Mouse (Mus musculus) heart, adult 8-10 months (tissue): ENCODE data around the gene Galnt9. TPM values are rescaled to one million over a fixed set of nuclear protein-coding genes. Genes with fewer than 3 reads are reported as not detected.

ENCODE experiments used
- DNase-seq: peaks from one replicate; pipeline ENCODE4 v3.0.0; 2022; ENCODE audit warnings: low spot score
- total RNA-seq, 4 experiments: library from RNA; stranded (reverse); gene quantifications; 2 replicates each; pipeline ENCODE4 v1.2.4; 2022

Galnt9 gene
- total RNA-seq, 4 experiments from 2014 or later: not detected

DNA sequence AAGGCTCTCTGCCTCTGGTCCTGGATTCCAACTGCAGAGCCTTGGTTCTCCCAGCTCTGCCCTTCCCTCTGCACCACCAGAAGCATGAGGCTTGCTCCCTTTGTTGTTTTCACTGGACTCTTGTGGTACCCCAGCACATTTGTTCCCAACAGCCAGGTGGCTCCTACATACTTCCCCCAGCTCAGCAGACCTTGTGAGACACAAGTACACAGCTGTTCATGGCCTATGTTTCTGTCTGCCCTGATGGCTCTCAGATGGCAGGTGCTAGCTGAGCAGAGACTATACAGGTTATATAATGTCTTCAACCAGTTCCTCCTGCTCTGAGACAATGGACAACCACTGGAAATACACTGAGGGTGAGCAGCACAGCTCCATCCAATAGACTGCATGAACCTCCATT lies 43.3 kb downstream of the Galnt9 start:
- DNase-seq: no peak

DNA sequence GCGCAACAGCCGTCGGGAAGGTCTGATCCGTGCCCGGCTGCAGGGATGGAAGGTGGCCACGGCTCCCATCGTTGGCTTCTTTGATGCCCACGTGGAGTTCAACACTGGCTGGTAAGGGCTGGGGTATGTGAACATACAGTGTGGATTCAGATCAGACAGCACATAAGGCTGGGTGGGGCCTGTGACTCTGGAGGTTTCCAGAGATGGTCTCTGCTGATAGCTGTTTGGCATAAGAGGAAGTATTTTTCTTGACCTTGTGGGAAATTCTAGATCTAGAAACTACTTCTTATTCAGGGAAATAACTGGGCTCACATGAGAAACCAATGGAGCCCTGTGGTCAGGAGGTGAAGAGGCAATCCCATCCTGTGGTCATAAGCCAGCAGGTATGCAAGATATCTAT lies 45.7 kb downstream of the Galnt9 start:
- no peak for DNase-seq

DNA sequence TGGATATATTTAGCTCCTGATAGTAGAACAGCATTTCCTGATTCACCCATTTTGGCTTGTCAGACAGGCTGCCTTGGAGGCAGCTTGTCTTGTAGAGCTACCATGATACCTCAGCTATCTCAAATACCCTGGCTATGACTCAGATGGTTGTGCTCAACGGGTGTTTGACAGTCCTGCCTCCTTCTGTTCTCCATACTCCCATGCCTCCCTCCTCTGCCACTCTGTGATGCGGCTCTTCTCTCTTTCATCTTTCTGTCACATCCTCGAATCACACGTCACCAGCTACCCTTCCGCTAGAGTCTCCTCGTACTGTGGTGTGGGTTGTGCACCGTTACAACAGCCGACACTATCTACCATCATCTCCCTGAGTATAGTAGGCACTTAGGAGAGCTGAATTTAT lies 50.3 kb downstream of the Galnt9 start:
- DNase-seq: no peak

DNA sequence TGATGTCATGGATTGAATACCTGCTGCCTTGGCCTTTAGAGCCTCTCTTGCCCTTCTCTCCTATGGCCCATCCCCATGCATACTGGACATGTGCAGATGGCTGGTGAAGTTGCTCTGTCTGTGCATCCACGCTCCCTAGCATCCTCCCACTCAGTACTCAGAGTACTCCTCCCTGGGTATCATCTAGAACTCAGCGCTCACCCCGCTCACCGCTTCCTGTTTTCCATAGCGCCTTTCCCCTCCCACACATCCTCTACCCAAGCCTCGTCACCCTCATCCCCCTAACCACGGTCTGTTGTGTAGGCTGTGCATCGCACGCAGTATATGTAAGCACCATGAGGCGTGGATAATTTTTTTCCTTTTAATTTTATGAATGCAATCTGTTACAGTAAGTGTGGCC lies 51.2 kb downstream of the Galnt9 start:
- DNase-seq: no peak

DNA sequence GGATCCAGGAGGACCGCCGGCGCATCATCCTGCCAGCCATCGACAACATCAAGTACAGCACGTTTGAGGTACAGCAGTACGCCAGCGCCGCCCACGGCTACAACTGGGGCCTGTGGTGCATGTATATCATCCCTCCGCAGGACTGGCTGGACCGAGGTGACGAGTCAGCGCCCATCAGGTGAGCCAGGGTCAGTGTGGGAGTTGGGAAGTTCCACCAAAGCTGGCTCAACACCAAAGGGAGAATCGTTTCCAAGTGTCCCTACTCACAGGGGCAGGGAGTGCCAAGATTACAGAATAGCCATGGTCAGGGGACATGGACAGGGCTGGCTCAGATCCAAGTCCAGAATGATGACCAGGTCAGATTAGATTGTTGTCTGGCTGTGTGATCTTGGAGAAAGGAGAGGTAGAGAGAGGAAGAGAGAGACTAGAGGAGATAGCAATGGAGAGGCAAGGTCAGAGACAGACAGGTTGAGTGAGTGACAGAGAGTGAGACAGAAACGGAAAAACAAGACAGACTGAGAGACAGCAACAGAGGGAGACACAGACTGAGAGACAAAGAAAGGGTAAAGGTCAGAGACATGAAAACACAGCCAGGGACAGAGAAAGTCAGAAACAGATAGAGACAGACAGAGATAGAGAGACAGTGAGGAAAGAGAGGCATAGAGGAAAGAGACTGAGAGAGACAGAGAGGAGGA lies 52.1 kb downstream of the Galnt9 start:
- no peak for DNase-seq

DNA sequence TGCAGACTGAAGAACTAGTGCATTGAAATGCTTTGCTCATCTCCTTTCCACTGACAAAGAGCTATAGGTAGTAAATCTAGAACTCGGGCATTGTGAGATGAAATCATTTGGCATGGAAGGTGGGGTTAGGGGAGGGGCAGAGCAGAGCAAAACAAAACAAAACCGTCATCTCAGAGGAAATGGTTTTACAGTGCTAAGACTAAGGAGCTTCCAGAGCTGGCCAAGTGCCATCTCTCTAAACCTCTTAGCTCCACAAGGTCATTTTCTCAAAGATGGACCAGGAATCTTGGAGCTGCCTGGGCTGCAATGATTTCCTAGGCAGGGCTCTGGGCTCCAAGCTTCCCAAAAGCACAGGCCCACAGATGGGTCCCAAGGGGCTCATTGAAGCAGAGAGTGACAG lies 53.3 kb downstream of the Galnt9 start:
- no peak for DNase-seq

DNA sequence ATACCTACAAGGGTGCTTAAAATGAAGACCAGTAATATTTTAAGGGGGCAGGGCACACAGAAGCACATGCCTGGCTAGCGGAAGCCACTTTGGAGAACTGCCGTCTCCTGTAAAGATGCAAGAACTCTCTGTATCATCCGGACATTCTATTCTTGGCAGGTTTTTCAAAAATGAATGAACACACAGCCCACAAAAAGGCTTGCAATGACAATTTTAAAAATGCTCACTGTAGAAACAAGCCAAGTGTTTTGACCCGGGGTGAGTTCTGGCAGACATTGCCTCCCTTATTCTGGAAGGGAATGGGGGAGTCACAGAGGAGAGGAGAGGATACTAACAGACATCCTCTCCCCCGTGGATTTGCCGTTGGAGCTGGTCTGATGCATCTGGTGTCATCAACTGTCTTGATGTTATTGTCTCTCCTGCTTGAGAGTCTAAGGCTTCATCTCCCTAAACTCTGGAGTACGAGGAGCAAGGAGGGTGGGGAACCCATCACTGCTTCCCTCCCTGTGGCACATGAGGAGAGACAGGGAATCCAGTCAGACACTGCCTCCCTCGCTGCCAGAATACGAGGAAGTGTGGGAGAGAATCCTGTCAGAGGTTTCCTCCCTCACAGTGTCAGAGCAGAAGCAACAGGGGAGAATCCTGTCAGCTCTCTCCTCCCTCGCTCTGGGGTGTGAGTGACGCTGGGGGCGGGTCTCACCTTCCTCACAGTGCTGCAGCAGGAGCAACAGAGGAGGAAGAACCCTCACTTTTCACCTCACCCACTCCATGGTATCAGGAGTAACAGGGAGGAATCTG lies 54.3 kb downstream of the Galnt9 start:
- no peak for DNase-seq

DNA sequence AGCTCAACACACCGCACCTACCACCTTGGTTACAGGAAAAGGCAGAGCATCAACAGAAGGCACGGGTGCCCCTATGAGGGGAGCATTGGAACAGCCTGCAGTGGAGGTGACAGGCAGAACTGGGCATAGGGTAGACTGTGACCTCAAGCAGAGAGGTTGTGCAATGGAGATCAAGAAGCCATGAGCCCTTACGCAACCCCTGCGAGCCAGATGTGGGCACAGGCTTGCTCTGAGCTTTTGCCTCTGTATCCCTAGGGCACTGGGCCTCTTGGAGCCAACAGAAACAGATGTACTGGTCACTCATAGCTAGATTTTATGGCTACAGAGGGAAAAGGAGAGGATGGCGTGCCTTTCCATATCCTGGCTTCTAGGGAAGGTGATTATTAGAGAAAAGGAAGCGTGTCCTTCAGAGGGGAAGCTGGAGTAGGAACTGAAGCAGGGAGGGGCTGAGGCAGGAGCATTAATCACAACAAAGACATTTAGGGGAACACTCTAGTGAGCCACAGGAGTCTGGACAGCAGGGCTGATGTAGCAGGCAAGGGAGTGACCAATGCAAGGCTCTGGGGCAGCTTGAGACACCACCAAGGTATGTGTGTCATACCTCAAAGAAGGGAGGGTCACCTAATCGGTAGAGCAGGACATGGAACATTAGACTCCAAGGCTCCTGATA lies 59.0 kb downstream of the Galnt9 start:
- no peak for DNase-seq

DNA sequence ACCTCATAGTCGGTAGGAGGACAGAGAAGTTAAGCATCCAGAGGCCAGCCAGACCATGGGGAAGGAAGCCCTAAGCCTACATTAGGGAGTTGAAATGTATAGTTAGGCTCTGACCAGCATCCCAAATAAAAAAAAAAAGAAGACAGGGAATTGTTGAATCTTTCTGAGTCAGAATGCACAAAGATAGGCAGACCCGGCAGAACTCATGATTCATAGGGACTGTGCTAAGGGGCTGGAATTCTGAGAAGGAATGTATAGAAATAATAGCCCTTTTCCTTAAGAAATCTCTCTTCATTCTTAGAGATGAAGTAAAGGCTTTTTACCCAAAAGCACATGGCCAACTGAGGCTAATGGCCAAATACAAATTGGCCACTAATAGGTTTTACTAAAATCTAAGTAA lies 60.2 kb downstream of the Galnt9 start:
- DNase-seq: no peak

DNA sequence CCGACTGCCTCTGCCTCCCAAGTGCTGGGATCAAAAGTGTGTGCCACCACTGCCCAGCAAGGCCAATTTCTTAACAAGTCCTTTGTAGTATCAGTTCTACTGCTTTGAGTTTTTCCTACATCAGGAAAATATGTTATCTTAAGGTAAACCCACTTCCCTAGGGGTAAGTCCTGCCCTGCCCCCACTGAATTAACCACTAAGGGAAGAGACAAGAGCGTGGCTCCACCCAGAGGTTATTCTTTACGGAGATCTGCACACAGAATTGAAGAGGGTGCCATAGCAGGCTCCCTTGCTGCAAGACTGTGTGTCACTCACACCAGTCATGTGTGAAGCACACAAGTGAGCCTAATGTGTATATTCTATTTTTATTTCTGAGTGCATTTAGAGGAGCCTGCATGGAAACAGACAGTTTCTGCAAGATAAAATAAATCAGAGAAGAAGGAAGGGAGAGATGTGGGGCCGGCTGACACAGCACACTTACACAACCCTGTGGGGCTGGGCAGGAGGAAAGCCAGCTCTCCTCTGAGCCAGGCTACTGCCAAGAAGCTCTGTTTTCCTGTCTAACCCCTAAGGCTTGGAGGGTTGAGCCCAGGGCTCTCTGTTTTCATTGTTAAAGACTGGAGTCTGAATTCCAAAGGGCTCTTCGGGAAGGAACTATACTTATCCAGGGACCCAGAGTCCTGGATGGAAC lies 61.5 kb downstream of the Galnt9 start:
- no peak for DNase-seq

DNA sequence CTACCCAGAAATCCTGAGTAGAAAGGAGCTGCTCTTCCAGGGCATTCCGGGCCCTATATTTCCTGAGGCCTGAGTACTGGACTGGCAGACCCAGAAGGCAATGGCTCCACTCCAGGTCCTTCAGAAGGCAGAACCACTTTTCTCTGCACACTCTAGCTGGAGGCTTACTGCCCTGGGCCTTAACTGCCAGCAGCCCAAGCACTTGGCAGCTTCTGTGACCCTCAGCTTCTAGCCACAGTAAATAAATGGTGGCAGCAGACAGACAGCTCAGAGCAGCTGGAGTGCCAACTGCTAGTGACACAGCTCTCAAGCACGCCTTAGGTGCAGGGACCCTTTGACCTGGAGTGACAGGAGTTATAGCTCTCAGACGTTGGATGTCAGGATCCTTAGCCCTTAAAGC lies 63.6 kb downstream of the Galnt9 start:
- no peak for DNase-seq

DNA sequence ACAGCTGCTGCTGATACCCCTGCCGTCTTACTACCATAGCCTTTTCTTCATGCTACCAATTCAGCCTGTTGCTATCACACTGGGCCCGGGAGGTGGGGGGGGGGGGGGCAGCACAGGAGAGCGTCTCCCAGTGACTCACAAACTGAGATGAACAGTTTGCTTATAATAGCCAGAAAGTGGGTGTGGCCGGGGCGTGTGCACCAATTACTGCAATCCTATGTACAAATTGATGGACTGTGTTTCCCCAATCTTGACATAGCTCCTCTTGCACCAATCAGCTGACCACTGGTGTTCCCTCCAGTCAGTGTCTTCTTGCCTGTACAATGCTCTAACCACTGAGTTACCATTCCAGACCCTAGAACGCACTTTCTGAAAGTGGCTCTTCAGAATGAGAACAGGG lies 64.2 kb downstream of the Galnt9 start:
- DNase-seq: no peak

DNA sequence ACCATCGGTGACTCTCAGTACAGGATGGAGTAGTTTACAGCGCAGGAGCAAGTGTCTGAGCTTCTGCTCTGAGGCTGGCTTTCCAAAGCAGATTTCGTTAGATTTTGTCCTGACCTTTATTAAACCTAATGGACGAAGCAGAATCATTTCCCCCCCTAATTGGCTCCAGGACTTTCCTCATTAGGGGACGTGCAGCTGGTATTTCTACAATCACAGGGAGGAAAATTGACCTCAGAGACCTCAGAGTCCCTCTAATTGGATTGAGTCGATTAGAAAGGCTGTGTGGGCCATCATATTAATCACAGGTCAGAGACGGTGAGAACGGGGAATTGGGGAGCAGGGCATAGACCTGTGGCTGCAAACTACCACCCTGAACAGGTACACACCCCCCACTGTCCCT lies 64.8 kb downstream of the Galnt9 start:
- DNase-seq: no peak

DNA sequence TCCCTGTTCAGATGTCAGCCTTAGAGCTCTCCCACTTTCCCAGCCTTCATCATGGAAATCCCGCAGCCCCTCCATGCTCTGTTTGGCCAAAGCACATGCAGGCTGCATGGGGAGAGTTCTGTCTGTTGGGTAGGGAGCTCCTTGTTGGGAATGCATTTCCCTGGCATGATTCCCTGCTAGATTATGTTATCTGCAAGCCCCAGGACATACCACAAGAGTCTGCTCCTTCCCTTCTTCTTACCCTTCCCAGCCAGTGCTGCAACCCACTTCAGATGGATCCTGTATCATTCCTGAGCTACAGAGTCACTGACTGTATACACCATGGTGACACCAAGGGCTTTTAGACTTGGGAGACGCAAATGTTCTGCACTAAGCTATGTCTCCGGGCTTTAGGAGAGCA lies 65.3 kb downstream of the Galnt9 start:
- no peak for DNase-seq

DNA sequence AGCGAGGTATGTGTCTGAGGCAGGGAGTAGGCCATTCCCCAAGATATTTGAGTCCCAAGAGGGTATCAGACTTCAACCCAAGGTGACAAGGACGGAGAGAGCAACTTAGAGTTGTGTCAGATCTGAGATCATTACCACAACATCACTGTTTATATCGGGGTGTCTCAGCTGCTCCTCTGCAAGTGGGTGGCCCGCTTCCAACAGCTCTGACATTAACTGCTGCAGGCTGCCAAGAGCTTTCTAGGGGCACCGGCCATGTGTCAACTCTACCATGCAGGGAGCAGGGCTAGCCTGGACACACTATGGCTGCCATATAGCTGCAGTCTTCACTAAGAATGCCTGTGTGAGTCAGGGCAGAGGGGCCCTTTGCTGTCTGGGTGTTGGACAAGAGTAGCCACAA lies 65.7 kb downstream of the Galnt9 start:
- DNase-seq: no peak

DNA sequence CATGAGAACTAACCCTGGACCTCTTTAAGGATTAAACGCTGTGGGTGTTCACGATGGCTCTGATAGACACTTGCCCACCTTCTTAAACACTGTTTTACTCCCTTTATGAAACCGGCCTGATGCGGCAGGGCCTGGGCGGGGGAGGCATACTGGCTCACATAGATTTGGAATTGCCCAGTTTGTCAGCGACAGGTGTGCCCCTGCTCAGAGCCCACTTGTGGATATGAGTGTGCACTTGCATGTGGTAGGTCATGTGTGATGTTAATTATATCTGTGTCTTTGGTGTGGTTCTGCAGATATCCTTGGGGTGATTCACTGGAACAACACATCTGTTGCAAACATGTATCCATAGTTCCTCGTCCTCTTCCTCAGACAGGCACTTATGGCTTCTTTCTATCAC lies 66.3 kb downstream of the Galnt9 start:
- DNase-seq: no peak

DNA sequence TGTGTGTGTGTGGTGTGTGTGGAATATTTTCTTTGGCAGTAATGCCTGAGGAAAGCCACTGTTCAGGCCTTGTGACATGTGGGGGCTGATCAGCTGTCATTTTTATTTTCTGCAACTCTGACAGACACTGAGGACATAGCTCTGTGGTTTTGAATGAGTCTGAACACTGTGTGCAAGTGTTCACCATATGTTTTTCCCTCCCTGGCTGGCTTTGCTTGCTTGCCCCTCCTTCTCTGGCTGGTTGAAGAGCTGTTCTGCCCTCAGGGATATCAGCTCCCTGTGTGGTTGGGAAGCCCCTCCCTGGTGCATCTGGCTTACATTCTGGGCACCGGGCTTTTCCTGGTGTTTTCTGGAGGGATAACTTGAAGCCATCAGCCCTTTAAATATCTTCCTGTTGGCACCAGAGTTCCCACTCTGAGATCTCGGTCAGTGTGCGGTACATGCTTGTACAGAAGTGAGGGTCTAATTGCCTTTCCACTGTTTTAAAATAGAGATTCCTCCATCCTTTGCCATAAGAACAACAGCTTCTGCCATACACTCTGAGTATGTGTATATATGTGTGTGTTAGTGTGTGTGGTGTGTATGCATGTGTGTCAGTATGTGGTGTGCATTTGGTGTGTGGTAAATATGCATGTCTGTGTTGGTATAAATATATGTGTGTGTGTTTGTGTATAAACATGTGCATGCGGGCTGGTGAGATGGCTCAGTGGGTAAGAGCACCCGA lies 67.4 kb downstream of the Galnt9 start:
- no peak for DNase-seq

DNA sequence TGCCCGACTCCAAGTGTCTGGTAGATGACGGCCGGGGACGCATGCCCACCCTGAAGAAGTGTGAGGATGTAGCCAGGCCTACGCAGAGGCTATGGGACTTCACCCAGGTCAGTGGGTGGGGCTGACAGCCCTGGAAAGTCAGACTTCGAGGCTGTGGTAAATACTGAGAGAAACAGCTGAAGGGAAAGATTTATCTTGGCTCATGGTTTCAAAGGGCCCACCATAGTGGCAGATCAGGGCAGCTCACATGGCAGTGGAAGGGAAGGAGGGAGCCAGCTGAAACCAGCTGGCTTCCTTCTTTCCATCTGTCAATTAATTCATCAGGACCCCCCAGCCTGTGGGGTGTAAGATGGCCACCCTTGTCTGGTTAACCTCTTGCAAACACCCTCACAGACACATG lies 75.1 kb downstream of the Galnt9 start:
- DNase-seq: no peak

DNA sequence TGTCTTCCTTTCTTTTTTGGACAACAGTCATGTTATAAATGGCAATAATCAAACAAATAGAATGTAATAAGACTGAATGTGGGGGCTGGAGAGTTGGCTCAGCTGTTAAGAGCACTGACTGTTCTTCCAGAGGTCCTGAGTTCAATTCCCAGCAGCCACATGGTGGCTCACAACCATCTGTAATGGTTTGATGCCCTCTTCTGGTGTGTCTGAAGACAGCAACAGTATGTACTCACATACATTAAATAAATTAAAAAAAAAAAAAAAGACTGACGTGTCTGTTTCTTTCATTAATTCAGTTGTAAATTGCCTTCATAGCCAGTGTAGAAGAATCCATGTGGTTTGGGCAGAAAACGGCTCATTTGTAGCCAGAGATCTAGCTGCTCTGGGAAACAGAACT lies 80.2 kb downstream of the Galnt9 start:
- DNase-seq: no peak

DNA sequence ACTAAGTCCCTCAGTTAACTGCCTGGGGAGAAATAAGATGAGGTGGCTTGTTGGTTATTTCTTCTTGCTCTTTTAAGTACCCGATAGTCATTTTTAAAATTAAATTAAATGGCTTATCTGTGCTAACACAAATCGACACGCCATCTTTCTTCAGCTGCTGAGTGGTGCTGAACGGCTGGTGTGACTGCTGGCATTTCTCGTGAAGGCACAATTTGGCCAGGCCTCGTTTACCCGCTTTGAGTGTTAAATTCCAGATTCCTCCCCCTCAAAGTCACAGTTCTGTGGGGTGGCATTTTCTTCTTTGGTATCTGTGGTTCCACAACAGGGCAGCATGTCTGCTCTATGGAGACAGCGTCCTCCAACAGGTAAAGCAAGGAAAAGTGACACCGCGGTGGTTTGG lies 83.2 kb downstream of the Galnt9 start:
- no peak for DNase-seq

DNA sequence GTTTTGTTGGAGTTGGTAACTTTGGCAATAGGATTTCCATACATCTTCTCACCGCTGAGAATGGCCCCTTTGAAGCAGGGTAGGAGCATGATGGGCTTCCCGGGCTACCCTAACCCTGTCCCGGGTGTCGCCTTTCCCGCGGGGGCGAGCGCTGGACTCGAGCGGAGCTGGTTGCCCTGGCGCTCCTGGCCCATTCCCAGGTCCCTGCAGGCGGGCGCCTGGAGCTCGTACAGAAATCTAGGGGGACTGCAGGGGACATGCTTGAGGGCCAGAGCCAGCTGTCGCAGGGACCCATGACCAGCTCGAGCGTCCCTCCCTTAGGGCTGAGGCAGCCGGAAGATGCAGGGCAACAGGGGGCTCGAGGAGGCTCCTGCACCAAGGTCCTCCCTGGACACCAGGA lies 84.0 kb downstream of the Galnt9 start:
- DNase-seq: no peak
